Mouse (Mus musculus) naive thymus-derived CD4-positive, alpha-beta T cell, adult 2 months (primary cell): ENCODE data around the gene Gm10230.
"Not testable (repeated sequence)": the region's sequence is repeated elsewhere in the genome, so short reads cannot be mapped to it uniquely, and the experiment has no call there.

ENCODE experiments used
- DNase-seq: peaks from one replicate; pipeline ENCODE4 v3.0.0-alpha.2; 2011; ENCODE audit warnings: low read depth

Gm10230 gene

DNA sequence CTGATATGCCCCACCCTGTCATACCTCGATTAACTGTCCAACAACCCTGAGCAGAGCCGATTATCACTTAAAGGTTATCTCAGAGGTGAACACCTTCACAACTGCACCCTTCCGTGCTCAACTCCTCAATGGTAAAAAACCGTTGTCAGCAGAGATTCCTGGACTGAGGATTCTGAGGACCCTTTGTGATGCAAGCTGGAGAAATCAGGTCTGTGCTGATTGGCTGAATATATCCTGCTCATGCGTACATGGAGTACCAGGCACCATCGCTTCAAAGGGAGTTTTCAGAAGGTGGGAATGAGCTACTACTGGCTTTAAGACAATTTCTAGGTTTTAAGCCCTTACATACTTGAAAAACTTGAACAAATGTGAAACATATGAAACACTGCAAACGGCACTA lies at the start of gene Gm10230:
TSS of gene Gm10230 (minus strand) at position 101 of the 400 bp plus-strand sequence.
- not testable (repeated sequence) for DNase-seq
